Mouse (Mus musculus) central nervous system, embryonic 18 days (tissue): ENCODE data around the gene Sufu. TPM values are rescaled to one million over a fixed set of nuclear protein-coding genes. Genes with fewer than 3 reads are reported as not detected.

Experiments used
- polyA plus RNA-seq: library from polyadenylated mRNA; depleted of rRNA; stranded (reverse); fragments of >200 nt; gene quantifications from 2 replicates; pipeline ENCODE4 v1.2.3, GENCODE M21; 2012; rRNA removed

The Sufu gene
- 14.1 and 14.5 TPM in 2 replicates for polyA plus RNA-seq

GRCm38 (mm10) chr19:46396686-46397435 lies at the start of gene Sufu:
Sufu (plus strand) TSS chr19:46396896.

GRCm38 (mm10) chr19:46350168-46350932 lies 46.3 kb upstream of the Sufu start, which contains the start of gene 2310034G01Rik:
2310034G01Rik (minus strand) TSS chr19:46350302.

GRCm38 (mm10) chr19:46395109-46396009 lies 1.3 kb upstream of the Sufu start, which contains the start of gene Actr1a:
Actr1a (minus strand) TSS chr19:46395748.

GRCm38 (mm10) chr19:46501401-46502068 lies 104.8 kb downstream of the Sufu start, which contains the start of gene Trim8:
Trim8 (plus strand) TSS chr19:46501702.

Other genes starting within 250 kb of the Sufu start
- 0.48 and 0.63 TPM in 2 replicates for gene Pitx3, start 248.6 kb upstream of the Sufu start, polyA plus RNA-seq
- 65.4 and 67.3 TPM in 2 replicates for gene Gbf1, start 244.4 kb upstream of the Sufu start, polyA plus RNA-seq
- gene Nfkb2, start 92.6 kb upstream of the Sufu start, polyA plus RNA-seq, result 3.2 and 3.3 TPM in 2 replicates
- 386 and 422 TPM in 2 replicates for gene Psd, start 69.7 kb upstream of the Sufu start, polyA plus RNA-seq
- gene Fbxl15, start 68.7 kb upstream of the Sufu start, polyA plus RNA-seq, result 30.4 and 34.5 TPM in 2 replicates
- gene Cuedc2, start 58.2 kb upstream of the Sufu start, polyA plus RNA-seq, result 257 and 259 TPM in 2 replicates
- gene Mfsd13a, start 55.8 kb upstream of the Sufu start, polyA plus RNA-seq, result 15.7 and 20.4 TPM in 2 replicates
- 1.6 and 2.1 TPM in 2 replicates for gene 2310034G01Rik, start 46.6 kb upstream of the Sufu start, polyA plus RNA-seq
- gene Actr1a, start 1.1 kb upstream of the Sufu start, polyA plus RNA-seq, result 237 and 248 TPM in 2 replicates
- gene Trim8, start 104.8 kb downstream of the Sufu start, polyA plus RNA-seq, result 31.2 and 39.2 TPM in 2 replicates
- gene Arl3, start 176.3 kb downstream of the Sufu start, polyA plus RNA-seq, result 214 and 225 TPM in 2 replicates
- 12.6 and 13.3 TPM in 2 replicates for gene Sfxn2, start 176.5 kb downstream of the Sufu start, polyA plus RNA-seq
- gene Wbp1l, start 202.2 kb downstream of the Sufu start, polyA plus RNA-seq, result 27.9 and 29.8 TPM in 2 replicates